Mouse (Mus musculus) liver, embryonic 11.5 days (tissue): ENCODE data around the gene Cldn11. TPM values are rescaled to one million over a fixed set of nuclear protein-coding genes. Genes with fewer than 3 reads are reported as not detected.
A peak's percentile ranks its signal among the peaks of the same experiment; 100 is the strongest.

Experiments
- ATAC-seq: fragments of 200-750 bp; cut with Nextera tagmentation; replicated peaks from 2 replicates; pipeline ENCODE4 v1.8.0; 2017; ENCODE audit warnings: moderate number of reproducible peaks, mild to moderate bottlenecking, moderate TSS enrichment, moderate library complexity; ENCODE audit not compliant: low FRiP score
- DNase-seq: peaks from one replicate; pipeline ENCODE4 v3.0.0-alpha.2; 2017; ENCODE audit warnings: low spot score
- H3K27ac ChIP-seq: fragments of 300-500 bp; sonication (generic); 2 replicates; pipeline ENCODE4 v1.5.1; 2014; ENCODE audit warnings: mild to moderate bottlenecking, low read depth, low read length, control low read depth
- H3K27me3 ChIP-seq: fragments of 300-500 bp; sonication (generic); replicated peaks from 2 replicates; pipeline ENCODE4 v1.6.1; 2014; ENCODE audit warnings: low read length, mixed read lengths; ENCODE audit not compliant: control insufficient read depth, insufficient read depth
- H3K36me3 ChIP-seq: fragments of 300-500 bp; sonication (generic); 2 replicates; pipeline ENCODE4 v1.6.1; 2014; ENCODE audit warnings: mild to moderate bottlenecking, low read length, moderate library complexity, mixed read lengths; ENCODE audit not compliant: control insufficient read depth, insufficient read depth
- H3K4me1 ChIP-seq: fragments of 300-500 bp; sonication (generic); replicated peaks from 2 replicates; pipeline ENCODE4 v1.6.1; 2014; ENCODE audit warnings: low read length, mixed read lengths; ENCODE audit not compliant: control insufficient read depth, insufficient read depth
- H3K4me2 ChIP-seq: fragments of 300-500 bp; sonication (generic); 2 replicates; pipeline ENCODE4 v1.6.1; 2014; ENCODE audit warnings: mild to moderate bottlenecking, control low read depth, moderate library complexity
- H3K4me3 ChIP-seq: fragments of 300-500 bp; sonication (generic); 2 replicates; pipeline ENCODE4 v1.5.1; 2014; ENCODE audit warnings: low read depth, low read length, control low read depth
- H3K9ac ChIP-seq: fragments of 300-500 bp; sonication (generic); 2 replicates; pipeline ENCODE4 v1.6.1; 2014; ENCODE audit warnings: low read depth, low read length, control low read depth
- H3K9me3 ChIP-seq: fragments of 300-500 bp; sonication (generic); 2 replicates; pipeline ENCODE4 v1.6.1; 2016; ENCODE audit warnings: low read length, inconsistent platforms, mixed read lengths; ENCODE audit not compliant: control insufficient read depth
- WGBS: fragments of 180-500 bp; shearing (Covaris S2); extraction: QIAGEN DNeasy Blood & Tissue Kit; methylation state at CpG from one replicate; pipeline ENCODE4 v1.1.7; 2014; 5-methylcytosine and 5-hydroxymethylcytosine counted together
- polyA plus RNA-seq: library from polyadenylated mRNA; unstranded; fragments of >200 nt; fragmentation: Nextera tagmentation; extraction: Ambion mirVana; gene quantifications from 2 replicates; pipeline ENCODE4 v1.2.1, GENCODE M21; 2014

Cldn11 gene
- polyA plus RNA-seq, 1 experiment from 2014 or later: 0.89 TPM

- Histone ChIP-seq H3K9me3 (no peaks in the 10 kb centered on the region), H3K27ac (no peak overlapping the region), H3K9ac (no peak overlapping the region), H3K27me3 (peaks cover 18% of the 10 kb centered on the region), H3K4me1 (no peaks in the 10 kb centered on the region), H3K4me3 (peak overlapping the region; percentile 2; the same call in 1 of the 2 replicates), H3K36me3 (no peaks in the 10 kb centered on the region), H3K4me2 (peak overlapping the region; percentile 21)
- 12% methylated on average over 14 of the region's 14 CpGs for WGBS
- ATAC-seq (peak; percentile 80), DNase-seq (peak; percentile 55)
Measured at GRCm38 (mm10) chr3:31145641-31146290, 4.0 kb upstream of the Cldn11 start.

DNA sequence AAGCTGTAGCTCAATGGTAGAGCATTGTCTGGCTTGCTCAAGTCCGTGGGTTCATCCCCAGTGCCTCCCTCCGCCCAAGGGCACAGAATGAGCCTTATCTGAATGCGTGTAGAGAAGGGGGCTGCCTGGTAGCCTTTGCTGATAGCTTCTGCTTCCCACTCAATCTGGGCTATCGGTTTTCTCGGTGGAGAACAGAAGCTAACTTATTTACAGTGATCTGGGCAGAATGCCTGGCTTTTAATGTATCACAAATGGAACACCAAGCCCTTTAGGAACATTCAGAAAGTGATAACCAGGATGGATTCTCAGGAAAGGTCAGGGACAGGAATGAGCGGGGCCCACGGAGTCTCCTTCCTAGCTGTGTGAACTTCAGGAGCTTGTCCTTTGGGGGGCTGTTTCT, 1.1 kb upstream of the Cldn11 start:
- no peak for DNase-seq
- Histone ChIP-seq H3K9me3 (no peaks in the 10 kb centered on the region), H3K4me1 (no peaks in the 10 kb centered on the region), H3K27ac (no peak overlapping the region), H3K4me3 (no peak overlapping the region), H3K9ac (no peak overlapping the region), H3K27me3 (peaks cover 19% of the 10 kb centered on the region), H3K4me2 (no peak overlapping the region), H3K36me3 (no peaks in the 10 kb centered on the region)
- WGBS: 59% methylated on average over 7 of the region's 7 CpGs
- ATAC-seq: no peak

DNA sequence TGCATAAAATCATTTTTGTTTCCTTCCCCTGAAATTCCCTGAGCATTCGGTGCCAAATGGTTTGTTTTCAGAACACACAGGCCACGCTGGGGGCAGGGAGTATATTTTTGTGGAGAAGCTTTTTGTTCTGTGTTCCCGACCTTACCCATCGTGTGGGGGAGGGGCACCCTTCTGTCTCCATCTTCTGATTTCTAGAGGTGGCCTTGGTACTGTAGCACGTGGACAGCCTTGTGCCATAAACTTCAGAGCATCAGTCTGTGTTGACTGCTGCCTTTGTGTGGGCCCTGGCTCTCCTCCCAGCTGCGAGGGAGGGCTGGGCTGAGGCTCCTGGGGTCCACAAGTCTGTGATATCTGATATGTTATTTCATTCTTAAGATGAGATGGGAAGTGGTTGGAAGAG, 2.4 kb downstream of the Cldn11 start:
- DNase-seq: no peak
- H3K27me3 ChIP-seq: peaks cover 19% of the 10 kb centered on the region
- no peak for ATAC-seq
- no peak overlapping the region for H3K27ac ChIP-seq
- WGBS: 63% methylated on average over 6 of the region's 6 CpGs
- H3K4me2 ChIP-seq: no peak overlapping the region
- H3K4me1 ChIP-seq: no peaks in the 10 kb centered on the region
- no peak overlapping the region for H3K9ac ChIP-seq
- no peaks in the 10 kb centered on the region for H3K36me3 ChIP-seq
- H3K9me3 ChIP-seq: no peaks in the 10 kb centered on the region
- no peak overlapping the region for H3K4me3 ChIP-seq

- H3K4me2 ChIP-seq: no peak overlapping the region
- DNase-seq (no peak), ATAC-seq (no peak)
- H3K9me3 ChIP-seq: no peaks in the 10 kb centered on the region
- H3K36me3 ChIP-seq: no peaks in the 10 kb centered on the region
- H3K27ac ChIP-seq: no peak overlapping the region
- 73% methylated on average over 3 of the region's 3 CpGs for WGBS
- H3K27me3 ChIP-seq: no peaks in the 10 kb centered on the region
- no peak overlapping the region for H3K4me3 ChIP-seq
- H3K9ac ChIP-seq: no peak overlapping the region
- H3K4me1 ChIP-seq: no peaks in the 10 kb centered on the region
Measured at GRCm38 (mm10) chr3:31156126-31156525, 6.4 kb downstream of the Cldn11 start.

DNA sequence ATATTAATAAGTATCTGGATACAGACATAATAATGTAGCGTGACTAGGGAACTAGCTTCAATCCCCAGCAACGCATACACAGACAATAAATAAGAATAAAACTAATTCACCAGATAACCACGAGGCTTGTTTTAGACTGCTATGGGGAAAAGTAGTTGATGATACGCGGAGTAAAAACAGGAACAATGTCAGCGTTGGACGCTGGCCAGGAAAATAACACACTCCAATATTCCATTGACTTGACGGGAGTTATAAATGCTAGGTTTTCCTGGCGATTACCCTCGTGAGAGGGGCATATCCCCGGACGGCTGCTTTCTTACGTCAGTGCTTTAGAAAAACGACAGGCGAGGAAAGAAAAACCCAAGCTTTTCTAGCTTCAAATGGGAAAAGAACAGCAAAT, 8.1 kb downstream of the Cldn11 start:
- Histone ChIP-seq H3K4me2 (no peak overlapping the region), H3K4me1 (no peaks in the 10 kb centered on the region), H3K27me3 (no peaks in the 10 kb centered on the region), H3K27ac (no peak overlapping the region), H3K4me3 (no peak overlapping the region), H3K9me3 (no peaks in the 10 kb centered on the region), H3K36me3 (no peaks in the 10 kb centered on the region), H3K9ac (no peak overlapping the region)
- WGBS: 83% methylated on average over 15 of the region's 15 CpGs
- ATAC-seq (no peak), DNase-seq (no peak)

DNA sequence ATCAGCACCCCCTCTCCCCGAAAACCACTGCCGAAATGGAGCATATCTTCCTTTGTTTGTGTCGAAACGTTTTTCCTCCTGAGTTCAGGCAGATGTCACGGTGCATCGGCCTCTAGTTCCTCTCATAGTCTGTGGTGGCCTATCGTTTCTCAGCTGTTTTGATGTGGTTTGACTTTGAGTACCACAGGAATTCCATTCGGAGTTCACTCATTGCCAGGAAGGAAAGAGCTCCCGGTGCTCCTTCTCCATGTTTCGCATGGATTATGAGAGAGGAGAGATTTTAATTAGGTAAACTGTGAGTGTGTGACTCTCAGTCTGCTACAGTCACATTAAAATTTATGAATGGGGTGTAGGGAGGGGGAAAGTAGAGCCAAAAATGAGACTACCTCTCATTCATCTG, 10.3 kb downstream of the Cldn11 start:
- Histone ChIP-seq H3K36me3 (no peaks in the 10 kb centered on the region), H3K4me3 (no peak overlapping the region)
- WGBS: 65% methylated on average over 10 of the region's 10 CpGs

GRCm38 (mm10) chr3:31161336-31161735, 11.6 kb downstream of the Cldn11 start:
- no peak overlapping the region for H3K4me2 ChIP-seq

More for the DNA sequence above, 10.3 kb downstream of the Cldn11 start:
- no peaks in the 10 kb centered on the region for H3K9me3 ChIP-seq
- H3K27ac ChIP-seq: no peak overlapping the region
- no peaks in the 10 kb centered on the region for H3K4me1 ChIP-seq
- H3K27me3 ChIP-seq: no peaks in the 10 kb centered on the region
- H3K4me2 ChIP-seq: no peak overlapping the region
- H3K9ac ChIP-seq: no peak overlapping the region
- ATAC-seq (no peak), DNase-seq (no peak)

GRCm38 (mm10) chr3:31162860-31163259, 13.1 kb downstream of the Cldn11 start:
- Histone ChIP-seq H3K9me3 (no peaks in the 10 kb centered on the region), H3K4me2 (no peak overlapping the region), H3K27ac (no peak overlapping the region), H3K4me3 (no peak overlapping the region), H3K27me3 (no peaks in the 10 kb centered on the region), H3K9ac (no peak overlapping the region), H3K4me1 (no peaks in the 10 kb centered on the region), H3K36me3 (no peaks in the 10 kb centered on the region)
- 87% methylated on average over 14 of the region's 14 CpGs for WGBS
- ATAC-seq (no peak), DNase-seq (no peak)

More at GRCm38 (mm10) chr3:31161336-31161735, 11.6 kb downstream of the Cldn11 start:
- ATAC-seq (no peak), DNase-seq (no peak)
- Histone ChIP-seq H3K27ac (no peak overlapping the region), H3K4me1 (no peaks in the 10 kb centered on the region), H3K9me3 (no peaks in the 10 kb centered on the region), H3K4me3 (no peak overlapping the region), H3K27me3 (no peaks in the 10 kb centered on the region), H3K9ac (no peak overlapping the region), H3K36me3 (no peaks in the 10 kb centered on the region)
- WGBS: 50% methylated on average over 6 of the region's 6 CpGs

DNA sequence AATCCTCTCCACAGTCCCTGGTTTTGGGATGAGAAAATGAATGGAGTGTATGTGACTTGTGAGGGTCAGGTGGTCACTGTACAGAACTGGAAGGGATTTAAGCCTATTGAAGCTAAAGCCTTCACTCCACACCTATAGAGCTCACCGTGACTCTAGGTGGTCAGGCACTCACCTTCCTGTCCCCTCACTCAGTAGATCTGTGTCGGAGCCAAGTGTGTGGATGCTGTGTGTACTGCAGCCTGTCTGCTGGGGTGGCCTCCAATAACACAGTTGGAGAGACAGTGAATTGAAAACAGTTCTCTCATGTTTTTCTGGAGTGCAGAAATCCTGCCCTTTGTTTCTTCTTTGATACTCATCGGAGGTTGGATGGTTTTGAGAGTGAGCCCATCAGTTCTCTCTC, 16.1 kb downstream of the Cldn11 start:
- no peak overlapping the region for H3K27ac ChIP-seq

More for the DNA sequence above, 16.1 kb downstream of the Cldn11 start:
- 68% methylated on average over 3 of the region's 3 CpGs for WGBS
- no peak overlapping the region for H3K9ac ChIP-seq
- no peaks in the 10 kb centered on the region for H3K36me3 ChIP-seq
- no peak overlapping the region for H3K4me2 ChIP-seq
- no peak for DNase-seq
- ATAC-seq: no peak
- no peaks in the 10 kb centered on the region for H3K9me3 ChIP-seq
- no peak overlapping the region for H3K4me3 ChIP-seq
- no peaks in the 10 kb centered on the region for H3K4me1 ChIP-seq
- no peaks in the 10 kb centered on the region for H3K27me3 ChIP-seq
